Mouse (Mus musculus) intestine, postnatal 0 days (tissue): Measurements from ENCODE around the gene Psg16. TPM values are rescaled to one million over a fixed set of nuclear protein-coding genes. Genes with fewer than 3 reads are reported as not detected.
A peak's percentile ranks its signal among the peaks of the same experiment; 100 is the strongest.

Source experiments
- ATAC-seq: fragments of 200-750 bp; cut with Nextera tagmentation; 2 replicates; pipeline ENCODE4 v1.8.0; 2017; ENCODE audit warnings: mild to moderate bottlenecking, moderate TSS enrichment, moderate library complexity
- H3K27ac ChIP-seq: fragments of 300-500 bp; sonication (generic); 2 replicates; pipeline ENCODE4 v1.5.1; 2014; ENCODE audit warnings: mild to moderate bottlenecking, low read depth, low read length, moderate library complexity
- H3K27me3 ChIP-seq: fragments of 300-500 bp; sonication (generic); replicated peaks from 2 replicates; pipeline ENCODE4 v1.6.1; 2014; ENCODE audit warnings: low read length, mixed read lengths; ENCODE audit not compliant: control insufficient read depth, insufficient read depth
- H3K36me3 ChIP-seq: fragments of 300-500 bp; sonication (generic); 2 replicates; pipeline ENCODE4 v1.6.1; 2014; ENCODE audit warnings: mild to moderate bottlenecking, moderate library complexity; ENCODE audit not compliant: control insufficient read depth, insufficient read depth
- H3K4me1 ChIP-seq: fragments of 300-500 bp; sonication (generic); replicated peaks from 2 replicates; pipeline ENCODE4 v1.6.1; 2014; ENCODE audit warnings: antibody characterized with exemption, low read length, mixed read lengths; ENCODE audit not compliant: control insufficient read depth, insufficient read depth
- H3K4me2 ChIP-seq: fragments of 300-500 bp; sonication (generic); replicated peaks from 2 replicates; pipeline ENCODE4 v1.6.1; 2014; ENCODE audit warnings: low read depth, mild to moderate bottlenecking, moderate library complexity
- H3K4me3 ChIP-seq: fragments of 300-500 bp; sonication (generic); 2 replicates; pipeline ENCODE4 v1.5.1; 2014; ENCODE audit warnings: low read depth, low read length
- H3K9ac ChIP-seq: fragments of 300-500 bp; sonication (generic); 2 replicates; pipeline ENCODE4 v1.6.1; 2014; ENCODE audit warnings: mild to moderate bottlenecking, low read depth, low read length
- H3K9me3 ChIP-seq: fragments of 300-500 bp; sonication (generic); 2 replicates; pipeline ENCODE4 v1.6.1; 2016; ENCODE audit warnings: mixed run types; ENCODE audit not compliant: control insufficient read depth
- CTCF ChIP-seq: sonication (generic); IDR thresholded peaks from 2 replicates; pipeline ENCODE4 v1.5.1; 2016; ENCODE audit warnings: low read depth, mild to moderate bottlenecking, control low read depth, antibody characterized with exemption, moderate library complexity
- WGBS: fragments of 180-500 bp; shearing (Covaris S2); extraction: QIAGEN DNeasy Blood & Tissue Kit; methylation state at CpG from one replicate; pipeline ENCODE4 v1.1.7; 2014; 5-methylcytosine and 5-hydroxymethylcytosine counted together
- polyA plus RNA-seq: library from polyadenylated mRNA; unstranded; fragments of >200 nt; fragmentation: Nextera tagmentation; extraction: Ambion mirVana; gene quantifications from 2 replicates; pipeline ENCODE4 v1.2.1, GENCODE M21; 2015

Psg16 gene
- 0.33 and 0.46 TPM in 2 replicates for polyA plus RNA-seq

GRCm38 (mm10) chr7:17073904-17074615, at the start of gene Psg16:
Gene Psg16 (plus strand): TSS chr7:17074040.
- no peak within 1 kb of the TSS for H3K9ac ChIP-seq
- peak within 1 kb of the TSS; percentile 13; the same call in 1 of the 2 replicates for H3K4me2 ChIP-seq
- no peaks in the 10 kb centered on the region for H3K4me1 ChIP-seq
- TF ChIP-seq CTCF: peak; percentile 93
- WGBS: 62% methylated on average over 23 of the region's 23 CpGs
- no peak within 1 kb of the TSS for H3K4me3 ChIP-seq
- H3K27ac ChIP-seq: no peak within 1 kb of the TSS
- H3K27me3 ChIP-seq: no peaks in the 10 kb centered on the region
- no peaks in the 10 kb centered on the region for H3K36me3 ChIP-seq
- peak; percentile 28; the same call in 1 of the 2 replicates for ATAC-seq
- no peaks in the 10 kb centered on the region for H3K9me3 ChIP-seq

- Histone ChIP-seq H3K27ac (peak overlapping the region; percentile 31; the same call in 1 of the 2 replicates), H3K36me3 (peaks cover 38% of the 10 kb centered on the region), H3K4me2 (0 out of 2 replicates have a peak overlapping the region, but pooled peaks have one; percentile 21), H3K27me3 (no peaks in the 10 kb centered on the region), H3K9ac (no peak overlapping the region), H3K9me3 (no peaks in the 10 kb centered on the region), H3K4me3 (no peak overlapping the region), H3K4me1 (peaks cover 20% of the 10 kb centered on the region)
- no peak for ATAC-seq
- 76% methylated on average over 6 of the region's 6 CpGs for WGBS
- no peak for TF ChIP-seq CTCF
Measured at GRCm38 (mm10) chr7:17024141-17024540, 49.7 kb upstream of the Psg16 start.

GRCm38 (mm10) chr7:17024814-17025504, 48.9 kb upstream of the Psg16 start:
- H3K27me3 ChIP-seq: no peaks in the 10 kb centered on the region
- 57% methylated on average over 10 of the region's 10 CpGs for WGBS
- H3K27ac ChIP-seq: peak overlapping the region; percentile 5; the same call in 1 of the 2 replicates
- TF ChIP-seq CTCF: no peak
- H3K36me3 ChIP-seq: peaks cover 32% of the 10 kb centered on the region
- H3K9ac ChIP-seq: 0 out of 2 replicates have a peak overlapping the region, but pooled peaks have one; percentile 37
- no peaks in the 10 kb centered on the region for H3K9me3 ChIP-seq
- 0 out of 2 replicates have a peak overlapping the region, but pooled peaks have one; percentile 2 for H3K4me3 ChIP-seq
- H3K4me2 ChIP-seq: peak overlapping the region; percentile 83
- H3K4me1 ChIP-seq: peaks cover 20% of the 10 kb centered on the region
- no peak for ATAC-seq

GRCm38 (mm10) chr7:17025505-17025894, 48.3 kb upstream of the Psg16 start:
- peaks cover 20% of the 10 kb centered on the region for H3K4me1 ChIP-seq
- 28% methylated on average over 4 of the region's 4 CpGs for WGBS
- no peaks in the 10 kb centered on the region for H3K27me3 ChIP-seq
- H3K4me2 ChIP-seq: peak overlapping the region; percentile 83
- peaks cover 31% of the 10 kb centered on the region for H3K36me3 ChIP-seq
- H3K4me3 ChIP-seq: 0 out of 2 replicates have a peak overlapping the region, but pooled peaks have one; percentile 2
- 0 out of 2 replicates have a peak overlapping the region, but pooled peaks have one; percentile 7 for H3K9ac ChIP-seq
- 0 out of 2 replicates have a peak, but pooled peaks have one; percentile 11 for ATAC-seq
- H3K27ac ChIP-seq: peak overlapping the region; percentile 5; the same call in 1 of the 2 replicates
- no peaks in the 10 kb centered on the region for H3K9me3 ChIP-seq
- no peak for TF ChIP-seq CTCF

- peaks cover 29% of the 10 kb centered on the region for H3K36me3 ChIP-seq
- 0 out of 2 replicates have a peak overlapping the region, but pooled peaks have one; percentile 7 for H3K9ac ChIP-seq
- peak overlapping the region; percentile 83 for H3K4me2 ChIP-seq
- 69% methylated on average over 9 of the region's 9 CpGs for WGBS
- no peaks in the 10 kb centered on the region for H3K27me3 ChIP-seq
- H3K4me1 ChIP-seq: peaks cover 20% of the 10 kb centered on the region
- peak overlapping the region; percentile 82; the same call in 1 of the 2 replicates for H3K4me3 ChIP-seq
- peak overlapping the region; percentile 5; the same call in 1 of the 2 replicates for H3K27ac ChIP-seq
- no peaks in the 10 kb centered on the region for H3K9me3 ChIP-seq
- no peak for ATAC-seq
- no peak for TF ChIP-seq CTCF
Measured at GRCm38 (mm10) chr7:17025896-17026622, 47.8 kb upstream of the Psg16 start.
